Mouse (Mus musculus): ENCODE data around the gene Ccdc85c.

DNA sequence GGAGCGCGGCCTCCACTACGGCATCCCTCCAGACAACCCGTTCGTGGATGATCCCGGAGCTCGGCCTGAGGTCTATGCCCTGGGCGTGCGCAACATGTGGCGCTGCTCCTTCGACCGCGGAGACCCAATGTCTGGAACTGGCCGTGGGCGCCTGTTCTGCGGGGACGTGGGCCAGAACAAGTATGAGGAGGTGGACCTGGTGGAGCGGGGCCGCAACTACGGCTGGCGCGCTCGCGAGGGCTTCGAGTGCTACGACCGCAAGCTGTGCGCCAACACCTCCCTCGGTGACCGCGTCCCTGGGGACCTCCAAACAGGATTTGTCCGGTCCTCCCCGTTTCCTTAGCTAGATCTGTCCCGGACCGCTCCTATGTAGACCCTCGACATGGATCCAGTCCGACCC is 43.3 kb upstream of the Ccdc85c start:
- no peak for TF ChIP-seq CTCF (IDR thresholded peaks at IDR 0.05; ENCODE audit: low read depth)
- no peak for TF ChIP-seq EP300 (optimal IDR thresholded peaks at IDR 0.05)

All from stomach, postnatal 0 days (tissue).